Mouse (Mus musculus) MEL (cell line): ENCODE results near the gene Olfr582.

Experiments used
- ELF1 ChIP-seq: IDR thresholded peaks from 2 replicates; pipeline ENCODE4 v1.6.1; 2014; ENCODE audit warnings: low read depth, mild to moderate bottlenecking, inconsistent platforms, low read length, improper control_type of control experiment, moderate library complexity
- TCF12 ChIP-seq: IDR thresholded peaks from 2 replicates; pipeline ENCODE4 v1.6.1; 2014; ENCODE audit warnings: low read depth, mild to moderate bottlenecking, inconsistent platforms, low read length, improper control_type of control experiment, moderate library complexity

DNA sequence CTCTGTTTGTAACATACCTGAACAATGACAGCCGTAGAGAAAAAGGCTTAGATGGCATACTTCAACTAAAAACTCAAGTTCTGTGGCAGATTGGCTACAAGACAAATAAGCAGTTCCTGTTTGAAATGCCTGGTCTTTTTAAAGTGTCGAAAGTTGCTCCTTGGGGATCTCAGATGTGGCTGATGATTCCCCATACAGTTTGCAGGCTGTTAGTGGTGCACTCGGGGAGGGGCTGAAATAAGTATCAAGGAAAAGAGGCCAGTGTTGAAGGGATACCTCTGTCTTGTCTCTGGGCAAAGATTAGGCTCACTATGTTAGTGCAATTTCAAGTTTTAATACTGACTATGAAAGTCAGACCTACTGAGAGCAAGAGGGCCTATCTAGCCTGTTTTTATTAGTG, 48.6 kb upstream of the Olfr582 start, which contains the start of gene Olfr578:
- TF ChIP-seq ELF1 (no peak), TCF12 (no peak)
